Mouse (Mus musculus) testis, adult 10 weeks (tissue): ENCODE measurements around the gene Taf4. TPM values are rescaled to one million over a fixed set of nuclear protein-coding genes. Genes with fewer than 3 reads are reported as not detected.

Experiments
- polyA plus RNA-seq: library from polyadenylated mRNA; stranded (reverse); fragments of 350-450 nt; fragmentation: Illumina TruSeq; extraction: RNeasy Lipid Tissue Mini Kit (QIAGEN cat#74804); gene quantifications from one replicate; pipeline ENCODE4 v1.2.3, GENCODE M21; 2014; ENCODE audit warnings: low read depth, low replicate concordance

Gene Taf4
- 5.4 TPM for polyA plus RNA-seq

DNA sequence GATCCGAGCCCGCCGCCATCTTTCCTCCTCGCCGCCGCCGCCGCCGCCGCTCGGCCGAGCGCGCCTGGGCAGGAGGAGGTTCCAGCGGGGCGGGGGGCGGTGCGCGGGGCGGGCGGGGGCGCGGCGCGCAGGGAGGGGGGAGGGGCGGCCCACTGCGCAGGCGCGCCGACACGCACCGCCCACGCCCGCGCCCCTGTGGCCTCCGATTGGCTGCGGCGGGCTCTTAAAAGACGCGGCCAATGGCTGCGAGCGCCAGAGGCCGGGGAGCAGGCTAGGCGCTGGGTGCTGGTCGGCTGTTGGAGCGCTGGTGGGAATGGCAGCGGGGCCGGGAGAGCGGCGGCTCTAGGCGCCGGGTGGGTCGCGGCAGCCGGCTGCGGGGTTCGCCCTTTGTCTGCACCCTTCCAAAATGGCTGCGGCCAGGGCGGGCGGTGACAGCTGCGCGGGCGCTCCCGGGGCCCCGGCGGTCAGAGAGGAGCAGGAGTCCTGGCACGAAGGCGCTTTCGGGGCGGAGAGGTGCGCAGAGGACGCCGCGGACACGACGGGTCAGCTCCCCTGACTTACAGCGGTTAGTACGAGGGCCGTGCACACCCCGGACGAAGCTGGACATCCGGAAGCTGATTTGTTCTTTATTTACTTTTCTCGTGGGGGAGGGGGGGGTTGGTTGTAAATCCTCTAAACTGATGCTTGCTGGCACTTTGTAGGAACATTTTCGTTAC is at the start of gene Taf4:
Taf4 (minus strand) TSS at position 19 of the 716 bp plus-strand sequence.

DNA sequence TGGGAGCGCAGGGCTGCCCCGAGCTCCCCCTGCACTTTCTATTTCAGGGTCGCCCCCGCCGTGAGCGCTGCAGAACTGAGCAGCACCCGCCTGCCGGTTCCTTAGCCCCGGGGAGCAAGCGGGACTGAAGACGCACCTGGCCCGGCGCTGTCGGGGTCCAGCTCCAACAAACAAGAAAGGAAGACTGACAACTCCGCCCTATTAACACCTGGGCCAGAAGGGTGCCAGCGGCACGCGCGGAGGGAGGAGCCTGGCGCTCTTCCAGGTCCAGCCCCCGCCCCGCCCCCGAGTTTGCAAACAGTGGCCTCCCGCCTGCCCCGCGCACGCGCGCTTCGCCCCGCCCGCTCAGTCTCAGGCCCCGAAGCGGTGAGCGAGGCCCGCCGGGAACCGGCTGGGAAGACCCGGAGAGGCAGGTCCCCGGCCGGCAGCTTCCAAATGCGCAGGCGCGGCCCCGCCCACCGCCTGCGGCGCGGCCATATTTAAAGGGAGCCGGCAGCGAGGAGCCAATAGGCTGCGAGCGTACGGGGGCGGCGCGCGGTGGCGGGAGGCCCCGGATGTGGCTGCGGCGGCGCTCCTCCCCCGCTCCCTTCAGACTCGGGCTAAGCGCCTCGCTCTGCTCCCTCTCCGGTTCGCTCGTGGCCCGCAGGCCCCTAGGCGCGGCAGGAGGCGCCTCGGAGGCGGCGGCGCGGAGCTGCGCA is 48.1 kb upstream of the Taf4 start, which contains the start of gene Lsm14b:
Lsm14b (plus strand) TSS at position 587 of the 698 bp plus-strand sequence.

Other genes starting within 250 kb of the Taf4 start
- gene Lsm14b, start 48.3 kb upstream of the Taf4 start, polyA plus RNA-seq = 42.6 TPM
- 21.7 TPM for gene Psma7, start 65.8 kb upstream of the Taf4 start, polyA plus RNA-seq
- 3.4 TPM for gene Ss18l1, start 65.9 kb upstream of the Taf4 start, polyA plus RNA-seq
- 1.1 TPM for gene Mtg2, start 93.9 kb upstream of the Taf4 start, polyA plus RNA-seq
- gene Hrh3, start 127.8 kb upstream of the Taf4 start, polyA plus RNA-seq = not detected
- gene Osbpl2, start 142.7 kb upstream of the Taf4 start, polyA plus RNA-seq = 29.3 TPM
- 20.2 TPM for gene Adrm1, start 194.8 kb upstream of the Taf4 start, polyA plus RNA-seq
- gene Lama5, start 249.2 kb upstream of the Taf4 start, polyA plus RNA-seq = 0.35 TPM